Mouse (Mus musculus) retina, postnatal 1 day (tissue): ENCODE data around the gene Gm5934.
"Not testable (repeated sequence)": the region's sequence is repeated elsewhere in the genome, so short reads cannot be mapped to it uniquely, and the experiment has no call there.

Experiments
- DNase-seq: peaks from one replicate; pipeline ENCODE4 v3.0.0-alpha.2; 2012

Gm5934 gene

GRCm38 (mm10) chrX:24500660-24501059, at the start of gene Gm5934:
Gm5934 (minus strand) TSS chrX:24500760.
- not testable (repeated sequence) for DNase-seq
